In the genomic region with DNA sequence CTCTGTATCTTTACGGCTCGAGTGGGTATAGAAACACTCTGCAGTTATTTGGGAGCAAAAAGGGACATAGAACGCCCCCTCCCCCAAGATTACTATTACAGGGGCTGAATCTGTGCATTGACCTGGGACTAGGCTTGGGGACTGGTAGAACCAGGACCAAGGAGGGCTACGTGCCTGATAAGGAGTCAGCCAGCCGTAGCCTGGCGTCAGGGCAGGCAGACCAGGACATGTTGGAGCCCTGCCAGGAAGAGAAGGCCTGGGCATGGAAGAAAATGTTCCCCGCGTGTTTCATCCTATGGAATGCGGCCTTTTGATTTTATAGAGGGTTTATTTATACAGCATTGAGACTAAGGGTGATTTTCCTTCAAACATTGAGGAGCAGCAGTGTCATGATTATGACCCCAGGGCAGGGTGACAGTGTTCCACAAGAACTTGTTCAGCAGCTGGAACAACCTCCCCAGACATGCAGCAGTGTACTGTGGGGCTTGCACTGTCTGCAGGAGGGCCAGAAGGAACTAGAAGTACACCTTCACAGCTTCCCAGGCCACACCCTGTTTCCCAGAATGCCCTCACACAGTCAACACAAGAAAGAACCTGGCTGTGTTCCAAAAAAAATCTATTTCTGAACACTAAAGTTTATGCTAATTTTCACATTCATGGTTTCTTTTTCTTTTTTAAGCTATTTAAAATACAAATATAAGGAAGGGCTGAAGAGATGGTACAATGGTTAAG, we compare ENCODE assay signal across 9 mouse cellular contexts. TPM values are rescaled to one million over a fixed set of nuclear protein-coding genes. Genes with fewer than 3 reads are reported as not detected.
DNase-seq lines count a peak whose midpoint lies in the region; ATAC-seq lines count a peak whose summit lies in the region.
"Had no signal": no experiment of that assay in that cellular context is flagged by ENCODE, and none has a peak within 500 bp of the region (broad histone marks: within the 10 kb centered on the region; RNA-seq: fewer than 3 reads in every experiment).

No protein-coding gene starts in this region.

- H3K4me3 ChIP-seq in limb, embryonic 11.5 days (ENCODE audit: low read depth, low read length), result no peak overlapping the region
- H3K4me3 ChIP-seq in limb, embryonic 10.5 days, result no peak overlapping the region
- H3K4me3 ChIP-seq in intestine, embryonic 15.5 days (replicated peaks), result no peak overlapping the region
- H3K4me3 ChIP-seq in limb, embryonic 15.5 days, result no peak overlapping the region
- H3K4me3 ChIP-seq in midbrain, embryonic 13.5 days (replicated peaks), result no peak overlapping the region
- H3K4me3 ChIP-seq: gastrocnemius, adult 2 months had no signal

- DNase-seq in limb, embryonic 11.5 days (ENCODE audit: low spot score), result peak; percentile 16
- no peak for DNase-seq in limb, embryonic 10.5 days (ENCODE audit: low spot score)
- DNase-seq in MEL-GATA-1-ER (ENCODE audit: extremely low read depth, low read depth), result peak; percentile 41
- DNase-seq in spleen, adult 18-20 months, result no peak
- DNase-seq: gastrocnemius, adult 2 months; liver, postnatal 0 days had no signal

- no peak for ATAC-seq in limb, embryonic 11.5 days (ENCODE audit: insufficient number of reproducible peaks, low FRiP score, low TSS enrichment, low read depth)
- ATAC-seq in intestine, embryonic 15.5 days, result peak; percentile 70
- peak; percentile 52; the same call in 1 of the 2 replicates for ATAC-seq in limb, embryonic 15.5 days (ENCODE audit: insufficient number of reproducible peaks, low FRiP score, low TSS enrichment, low read depth)
- no peak for ATAC-seq in midbrain, embryonic 13.5 days
- ATAC-seq: liver, postnatal 0 days had no signal

- 81% methylated on average over 9 of the region's 9 CpGs for WGBS in limb, embryonic 11.5 days
- 86% methylated on average over 9 of the region's 9 CpGs for WGBS in limb, embryonic 10.5 days
- 47% methylated on average over 9 of the region's 9 CpGs for WGBS in intestine, embryonic 15.5 days
- 39% methylated on average over 9 of the region's 9 CpGs for WGBS in limb, embryonic 15.5 days
- WGBS in midbrain, embryonic 13.5 days, result 81% methylated on average over 9 of the region's 9 CpGs

- peaks cover 25% of the 10 kb centered on the region for H3K27me3 ChIP-seq in limb, embryonic 11.5 days (ENCODE audit: control insufficient read depth, insufficient read depth, low read length)
- peaks cover 53% of the 10 kb centered on the region for H3K27me3 ChIP-seq in limb, embryonic 10.5 days (ENCODE audit: low read depth, poor library complexity, severe bottlenecking)
- peaks cover 28% of the 10 kb centered on the region for H3K27me3 ChIP-seq in intestine, embryonic 15.5 days (replicated peaks)
- H3K27me3 ChIP-seq in limb, embryonic 15.5 days, result peaks cover 34% of the 10 kb centered on the region
- peaks cover 33% of the 10 kb centered on the region for H3K27me3 ChIP-seq in midbrain, embryonic 13.5 days

- H3K36me3 ChIP-seq in limb, embryonic 11.5 days (ENCODE audit: control insufficient read depth, insufficient read depth, low read length), result no peaks in the 10 kb centered on the region
- no peaks in the 10 kb centered on the region for H3K36me3 ChIP-seq in limb, embryonic 10.5 days
- no peaks in the 10 kb centered on the region for H3K36me3 ChIP-seq in intestine, embryonic 15.5 days
- no peaks in the 10 kb centered on the region for H3K36me3 ChIP-seq in limb, embryonic 15.5 days
- H3K36me3 ChIP-seq in midbrain, embryonic 13.5 days, result no peaks in the 10 kb centered on the region

- no peak overlapping the region for H3K27ac ChIP-seq in limb, embryonic 11.5 days (replicated peaks; ENCODE audit: low read depth, low read length)
- no peak overlapping the region for H3K27ac ChIP-seq in limb, embryonic 10.5 days
- no peak overlapping the region for H3K27ac ChIP-seq in intestine, embryonic 15.5 days
- H3K27ac ChIP-seq in limb, embryonic 15.5 days, result peak overlapping the region; percentile 75
- H3K27ac ChIP-seq in midbrain, embryonic 13.5 days, result no peak overlapping the region
- H3K27ac ChIP-seq: gastrocnemius, adult 2 months had no signal

- no peaks in the 10 kb centered on the region for H3K9me3 ChIP-seq in limb, embryonic 11.5 days (ENCODE audit: control insufficient read depth, low read length)
- H3K9me3 ChIP-seq in limb, embryonic 10.5 days (replicated peaks), result no peaks in the 10 kb centered on the region
- no peaks in the 10 kb centered on the region for H3K9me3 ChIP-seq in intestine, embryonic 15.5 days
- no peaks in the 10 kb centered on the region for H3K9me3 ChIP-seq in limb, embryonic 15.5 days
- no peaks in the 10 kb centered on the region for H3K9me3 ChIP-seq in midbrain, embryonic 13.5 days

- no peak overlapping the region for H3K9ac ChIP-seq in limb, embryonic 11.5 days (ENCODE audit: low read length)
- no peak overlapping the region for H3K9ac ChIP-seq in intestine, embryonic 15.5 days
- no peak overlapping the region for H3K9ac ChIP-seq in limb, embryonic 15.5 days
- H3K9ac ChIP-seq in midbrain, embryonic 13.5 days (replicated peaks), result no peak overlapping the region
- H3K9ac ChIP-seq: liver, postnatal 0 days had no signal

- H3K4me2 ChIP-seq in limb, embryonic 11.5 days (ENCODE audit: low read depth, severe bottlenecking), result no peak overlapping the region
- peak overlapping the region; percentile 30 for H3K4me2 ChIP-seq in intestine, embryonic 15.5 days (replicated peaks)
- no peak overlapping the region for H3K4me2 ChIP-seq in limb, embryonic 15.5 days
- no peak overlapping the region for H3K4me2 ChIP-seq in midbrain, embryonic 13.5 days (replicated peaks)

- H3K4me1 ChIP-seq in limb, embryonic 11.5 days (ENCODE audit: control insufficient read depth, insufficient read depth, low read length), result 0 out of 2 replicates have a peak, but pooled peaks cover 8% of the 10 kb centered on the region
- H3K4me1 ChIP-seq in limb, embryonic 10.5 days, result peaks cover 16% of the 10 kb centered on the region
- H3K4me1 ChIP-seq in intestine, embryonic 15.5 days (replicated peaks), result peaks cover 17% of the 10 kb centered on the region
- H3K4me1 ChIP-seq in limb, embryonic 15.5 days, result peaks cover 29% of the 10 kb centered on the region
- H3K4me1 ChIP-seq in midbrain, embryonic 13.5 days (replicated peaks), result peaks cover 13% of the 10 kb centered on the region; the same call in 1 of the 2 replicates

RNA-seq across cellular contexts. Expression of a gene that starts 2.3 kb away (rescaled TPM):
- polyA plus RNA-seq in limb, embryonic 11.5 days (2014; fragmentation: Nextera tagmentation; extraction: Ambion mirVana), result 10.3 and 10.9 TPM in 2 replicates
- 7.1 and 10.1 TPM in 2 replicates for polyA plus RNA-seq in limb, embryonic 10.5 days (2016; fragmentation: Nextera tagmentation; extraction: Ambion mirVana)
- 8.8 and 9.6 TPM in 2 replicates for polyA plus RNA-seq in intestine, embryonic 15.5 days (2015; fragmentation: Nextera tagmentation; extraction: Ambion mirVana)
- 29.5 and 31.8 TPM in 2 replicates for polyA plus RNA-seq in limb, embryonic 15.5 days (2015; fragmentation: Nextera tagmentation; extraction: Ambion mirVana)
- 14.1 and 15.2 TPM in 2 replicates for polyA plus RNA-seq in midbrain, embryonic 13.5 days (2015; fragmentation: Nextera tagmentation; extraction: Ambion mirVana)

RNA-seq across cellular contexts. Expression of a gene that starts 18.5 kb away (rescaled TPM):
- 0.47 and 0.72 TPM in 2 replicates for polyA plus RNA-seq in limb, embryonic 11.5 days (2014; fragmentation: Nextera tagmentation; extraction: Ambion mirVana)
- 0.38 and 0.48 TPM in 2 replicates for polyA plus RNA-seq in limb, embryonic 10.5 days (2016; fragmentation: Nextera tagmentation; extraction: Ambion mirVana)
- 3.3 and 4.0 TPM in 2 replicates for polyA plus RNA-seq in intestine, embryonic 15.5 days (2015; fragmentation: Nextera tagmentation; extraction: Ambion mirVana)
- 69.2 and 77.5 TPM in 2 replicates for polyA plus RNA-seq in limb, embryonic 15.5 days (2015; fragmentation: Nextera tagmentation; extraction: Ambion mirVana)
- polyA plus RNA-seq in midbrain, embryonic 13.5 days (2015; fragmentation: Nextera tagmentation; extraction: Ambion mirVana), result 0.38 and 0.81 TPM in 2 replicates

RNA-seq across cellular contexts. Expression of a gene that starts 41.4 kb away (rescaled TPM):
- 0.03 and 0.07 TPM in 2 replicates for polyA plus RNA-seq in limb, embryonic 11.5 days (2014; fragmentation: Nextera tagmentation; extraction: Ambion mirVana)
- polyA plus RNA-seq in limb, embryonic 10.5 days (2016; fragmentation: Nextera tagmentation; extraction: Ambion mirVana), result 0.09 and 0.10 TPM in 2 replicates
- polyA plus RNA-seq in intestine, embryonic 15.5 days (2015; fragmentation: Nextera tagmentation; extraction: Ambion mirVana), result 0.24 and 0.35 TPM in 2 replicates
- 0.58 and 0.61 TPM in 2 replicates for polyA plus RNA-seq in limb, embryonic 15.5 days (2015; fragmentation: Nextera tagmentation; extraction: Ambion mirVana)
- polyA plus RNA-seq in midbrain, embryonic 13.5 days (2015; fragmentation: Nextera tagmentation; extraction: Ambion mirVana), result 0.06 and 0.17 TPM in 2 replicates

Comparison
In these comparisons a context has a peak if more than half of its experiments do, and no peak if none do; other contexts are left out.
1. ATAC-seq: peak in intestine, embryonic 15.5 days (single experiment) and limb, embryonic 15.5 days (single experiment); none in limb, embryonic 11.5 days (single experiment) and midbrain, embryonic 13.5 days (single experiment).
2. DNase-seq: peak in limb, embryonic 11.5 days (single experiment) and MEL-GATA-1-ER (single experiment); none in limb, embryonic 10.5 days (single experiment) and spleen, adult 18-20 months (0 of 2).
3. RNA of a gene that starts 18.5 kb away (polyA plus RNA-seq): 69.2 to 77.5 TPM in limb, embryonic 15.5 days; 3.3 to 4.0 TPM in intestine, embryonic 15.5 days, 0.47 to 0.72 TPM in limb, embryonic 11.5 days, 0.38 to 0.81 TPM in midbrain, embryonic 13.5 days and 0.38 to 0.48 TPM in limb, embryonic 10.5 days; every median in the first group is over 10 times any median in the second.